Mouse (Mus musculus): ENCODE measurements around the gene Clhc1.

Gene Clhc1

DNA sequence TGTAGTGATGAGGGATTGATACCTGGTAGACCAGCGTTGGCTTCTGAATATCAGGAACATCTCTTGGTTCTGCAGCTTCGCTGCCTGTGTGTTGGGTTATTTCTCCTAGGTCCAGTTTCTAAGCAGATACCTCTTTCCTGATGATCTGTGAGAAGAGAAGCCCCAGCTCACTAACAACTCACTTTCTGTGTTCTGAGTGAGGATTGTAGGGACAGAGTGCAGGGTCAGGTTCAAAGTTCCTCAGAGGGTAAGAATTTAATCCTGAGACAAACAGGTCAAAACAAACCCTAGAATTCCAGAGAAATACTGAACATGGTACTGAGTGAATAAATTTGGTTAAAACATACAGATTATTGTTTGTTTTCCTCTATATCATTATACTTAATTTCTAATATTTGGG lies 15.7 kb downstream of the Clhc1 start:
- no peak for DNase-seq

DNA sequence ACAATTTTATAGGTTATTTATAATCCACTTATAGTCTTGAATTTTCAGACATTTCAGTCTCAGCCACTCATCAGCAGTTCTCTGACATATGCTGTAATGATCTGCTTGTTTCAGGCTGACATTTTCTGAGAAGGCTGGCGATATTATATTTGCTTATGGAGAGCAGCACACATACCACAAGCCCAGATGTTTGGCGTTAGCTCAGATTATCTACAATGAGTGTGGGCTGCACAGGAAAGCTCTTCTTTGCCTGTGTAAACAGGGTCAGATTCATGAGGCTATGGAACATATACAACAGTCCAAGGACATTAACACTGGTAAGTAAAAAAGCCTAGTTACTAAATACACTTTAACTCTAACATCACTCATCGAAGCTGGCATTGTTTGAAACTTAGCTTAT lies 23.8 kb downstream of the Clhc1 start:
- DNase-seq: no peak

DNA sequence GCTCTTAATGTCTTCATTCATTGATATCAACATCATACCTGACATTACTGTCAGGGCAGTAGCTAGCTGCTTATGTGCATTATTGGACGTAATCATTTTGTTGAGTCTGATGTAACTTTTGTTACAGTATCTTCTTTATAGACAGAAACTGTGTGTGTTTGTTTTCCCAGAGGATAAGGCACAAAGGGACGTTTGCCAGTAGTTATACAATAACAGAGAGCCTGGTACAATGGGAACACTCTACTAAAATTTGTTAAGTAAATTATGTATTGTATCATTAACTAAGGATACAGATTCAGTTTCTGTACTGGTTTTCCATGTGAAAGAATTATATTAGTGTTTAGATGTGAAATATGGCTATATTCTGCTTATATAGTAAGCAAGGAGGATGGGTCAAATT lies 24.9 kb downstream of the Clhc1 start:
- no peak for DNase-seq

DNA sequence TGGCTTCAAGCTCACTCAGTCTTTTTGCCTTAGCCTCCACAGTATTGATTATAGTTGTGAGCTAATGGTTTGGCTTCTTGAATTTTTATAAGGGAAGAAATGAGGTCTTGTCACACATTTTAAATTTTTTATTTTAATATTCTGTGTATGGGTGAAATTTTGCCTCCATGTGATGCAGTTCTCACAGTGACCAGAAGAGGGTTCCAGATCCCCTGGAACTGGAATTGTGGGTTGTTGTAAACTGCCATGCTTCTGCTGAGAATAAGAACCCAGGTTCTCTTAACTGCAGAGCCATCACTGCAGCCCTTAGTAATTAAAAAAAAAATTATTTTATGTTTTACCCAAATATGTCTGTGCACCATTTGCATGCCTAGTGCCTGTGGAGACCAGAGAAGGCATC lies 31.9 kb downstream of the Clhc1 start:
- DNase-seq: no peak

DNA sequence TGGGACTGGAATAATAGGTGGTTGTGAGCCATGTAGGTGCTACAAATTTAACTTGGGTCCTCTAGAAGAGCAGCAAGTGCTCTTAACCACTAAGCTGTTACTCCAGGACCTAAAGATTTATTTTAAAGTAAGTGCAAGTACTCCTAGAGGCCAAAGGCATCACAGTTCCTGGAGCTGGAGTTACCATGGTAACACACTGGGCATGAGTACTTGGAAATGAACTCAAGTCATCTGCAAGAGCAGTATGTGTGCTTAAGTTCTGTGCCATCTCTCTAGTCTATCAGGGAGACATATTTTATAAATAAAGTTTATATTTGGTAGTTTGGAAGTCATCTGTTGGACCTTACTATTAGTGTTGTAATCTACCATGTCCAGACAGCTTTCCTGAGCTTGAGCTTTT lies 47.5 kb downstream of the Clhc1 start:
- no peak for DNase-seq

DNA sequence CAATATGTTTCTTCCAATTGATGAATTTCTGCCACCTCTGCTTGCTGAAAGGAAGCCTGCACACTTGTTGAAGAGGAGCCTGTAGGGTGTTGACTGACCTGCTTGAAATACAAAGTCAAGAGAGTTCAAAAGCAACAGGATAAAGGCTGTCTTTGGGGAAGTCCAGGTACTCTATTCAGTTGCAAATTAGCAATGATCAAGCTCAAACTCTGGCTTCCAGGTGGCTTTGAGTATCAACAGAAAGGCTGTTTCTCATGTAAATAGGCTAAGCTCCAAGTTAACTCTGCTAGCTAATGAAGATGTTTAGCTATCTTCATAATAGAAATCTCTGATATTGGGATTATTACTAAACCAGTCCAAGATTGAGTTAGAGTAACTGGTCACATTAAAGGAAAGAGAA lies 49.4 kb downstream of the Clhc1 start:
- no peak for DNase-seq

DNA sequence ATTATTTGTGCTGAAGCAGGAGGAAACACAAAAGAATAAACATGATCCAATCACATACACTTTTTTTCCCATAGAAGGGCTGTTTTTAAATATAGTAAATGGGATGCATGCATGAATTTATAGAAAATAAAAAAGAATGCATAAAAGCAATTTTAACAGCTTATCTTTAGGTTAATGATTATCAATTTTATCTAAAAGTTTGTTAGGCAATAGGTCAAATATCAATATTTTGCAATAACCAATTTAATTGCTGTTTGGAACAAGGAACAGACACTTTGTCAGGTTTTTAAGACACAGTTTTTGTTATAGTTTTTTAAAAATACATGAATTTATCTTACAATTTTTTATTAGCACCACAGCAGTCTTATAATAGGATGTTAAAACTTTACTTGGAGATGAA lies 51.2 kb downstream of the Clhc1 start:
- no peak for DNase-seq

DNA sequence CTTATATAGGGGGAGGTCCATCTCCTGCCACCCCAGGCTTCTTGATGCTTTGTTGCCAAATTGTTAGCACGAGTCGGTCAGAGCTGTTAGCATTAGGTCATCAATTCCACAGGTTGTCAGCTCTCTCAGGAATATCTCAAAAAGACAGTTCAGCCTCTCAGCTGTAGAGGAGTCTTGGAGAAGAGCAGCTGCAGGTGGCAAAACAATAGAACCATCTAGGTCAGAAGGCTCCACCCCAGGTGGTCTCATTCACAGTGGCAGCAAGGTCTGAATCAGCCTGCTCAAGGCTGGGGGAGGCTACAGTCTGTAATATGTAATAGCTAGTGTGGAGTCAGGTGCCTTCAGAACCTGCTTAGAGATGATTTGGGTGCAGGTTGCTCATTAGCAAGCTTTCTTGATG lies 55.8 kb downstream of the Clhc1 start:
- no peak for DNase-seq

DNA sequence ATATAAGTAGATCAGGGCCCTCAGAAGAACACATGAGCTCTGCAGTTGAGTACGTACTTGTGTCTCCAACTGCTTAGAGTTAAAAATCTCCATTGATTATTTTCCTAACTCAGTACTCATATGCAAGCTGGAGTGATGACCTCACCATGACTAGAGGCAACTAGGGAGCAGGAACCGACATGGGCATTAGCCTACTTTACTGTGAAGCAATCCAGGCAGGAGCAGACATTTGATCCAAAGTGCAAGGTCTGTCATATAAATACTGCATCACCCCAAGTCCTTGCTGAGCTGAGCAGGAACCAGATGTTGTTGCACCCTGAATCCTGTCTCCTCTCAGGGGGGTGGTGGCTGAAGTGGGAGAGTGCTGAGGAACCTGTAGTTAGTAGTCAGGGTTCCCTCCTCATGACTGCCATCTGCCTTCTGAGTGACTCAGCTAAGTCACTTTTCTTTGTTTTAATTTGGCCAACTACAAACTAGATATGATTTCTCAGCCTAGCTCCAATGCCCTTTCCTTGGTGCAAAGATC lies 59.8 kb downstream of the Clhc1 start:
- DNase-seq: no peak

DNA sequence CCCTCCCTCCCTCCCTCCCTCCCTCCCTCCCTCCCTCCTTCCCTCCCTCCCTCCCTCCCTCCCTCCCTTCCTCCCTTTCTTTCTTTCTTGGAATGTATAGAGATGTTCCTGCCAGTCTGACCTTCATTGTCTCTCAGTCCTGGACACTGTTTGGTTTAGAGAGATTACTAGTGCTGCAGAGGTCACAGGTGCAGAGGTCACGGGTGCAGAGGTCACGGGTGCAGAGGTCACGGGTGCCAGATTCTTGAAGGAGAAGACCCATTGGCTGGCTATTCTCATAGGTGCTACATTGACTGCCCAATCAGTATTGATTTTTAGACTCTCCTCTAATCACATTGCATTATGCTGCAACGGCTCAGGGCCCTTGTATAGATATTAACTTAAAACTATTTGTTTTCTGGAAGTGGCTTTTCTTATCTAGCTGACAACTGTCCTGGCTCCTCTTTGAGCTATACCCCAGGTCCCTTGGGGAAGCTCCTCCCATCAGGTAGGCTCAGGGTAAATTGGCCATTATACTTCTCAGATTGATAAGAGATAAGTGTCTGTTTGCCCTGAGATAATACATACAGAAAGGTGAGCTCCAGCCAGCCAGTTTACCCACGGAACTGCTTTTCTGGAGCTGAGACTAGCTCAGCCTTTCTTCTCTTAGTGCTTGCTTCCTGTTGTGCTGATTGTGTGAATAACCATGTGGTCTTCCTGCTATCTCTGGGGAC lies 62.2 kb downstream of the Clhc1 start:
- DNase-seq: no peak

DNA sequence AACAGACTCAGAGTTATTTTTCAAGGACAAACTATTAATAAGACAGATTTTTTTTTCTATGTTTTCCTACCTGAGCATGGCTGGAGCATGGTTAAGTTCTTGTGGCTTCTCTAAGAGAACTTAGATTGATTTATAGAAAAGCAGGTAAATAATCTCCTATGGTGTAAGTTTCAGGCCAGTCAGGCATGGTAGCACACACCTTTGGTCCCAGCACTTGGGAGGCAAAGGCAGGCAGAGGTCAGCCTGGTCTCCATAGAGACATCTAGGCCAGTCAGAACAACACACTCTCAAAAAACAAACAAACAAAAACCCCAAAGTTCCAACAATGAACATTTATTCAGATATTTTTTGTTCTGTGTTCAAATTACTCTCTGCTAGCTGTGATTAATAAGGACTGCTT lies 64.3 kb downstream of the Clhc1 start:
- DNase-seq: no peak

DNA sequence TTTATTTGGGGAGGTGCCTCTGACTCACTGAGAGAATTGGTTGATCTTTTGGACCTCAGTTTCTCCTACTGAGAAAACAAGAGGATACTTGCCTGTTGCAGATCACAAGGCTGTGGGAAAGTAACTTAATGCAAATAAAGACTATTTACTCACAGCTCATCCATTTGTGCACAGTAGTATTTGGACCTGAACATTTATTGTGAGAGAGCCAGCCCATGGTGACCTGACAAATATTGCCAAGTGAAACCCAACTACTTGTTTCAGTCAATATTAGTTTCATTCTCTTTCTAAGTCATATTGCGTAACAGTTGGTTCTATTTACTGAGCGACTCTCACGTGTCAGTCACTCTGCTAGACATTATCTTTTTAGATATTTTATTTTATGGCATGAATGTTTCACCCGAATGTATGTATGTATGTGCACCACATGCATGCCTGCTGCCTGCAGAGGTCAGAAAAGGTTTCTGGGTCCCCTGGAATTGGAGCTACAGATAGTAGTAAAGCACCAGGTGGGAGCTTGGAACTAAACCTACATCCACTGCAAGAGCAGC lies 65.5 kb downstream of the Clhc1 start:
- DNase-seq: no peak

DNA sequence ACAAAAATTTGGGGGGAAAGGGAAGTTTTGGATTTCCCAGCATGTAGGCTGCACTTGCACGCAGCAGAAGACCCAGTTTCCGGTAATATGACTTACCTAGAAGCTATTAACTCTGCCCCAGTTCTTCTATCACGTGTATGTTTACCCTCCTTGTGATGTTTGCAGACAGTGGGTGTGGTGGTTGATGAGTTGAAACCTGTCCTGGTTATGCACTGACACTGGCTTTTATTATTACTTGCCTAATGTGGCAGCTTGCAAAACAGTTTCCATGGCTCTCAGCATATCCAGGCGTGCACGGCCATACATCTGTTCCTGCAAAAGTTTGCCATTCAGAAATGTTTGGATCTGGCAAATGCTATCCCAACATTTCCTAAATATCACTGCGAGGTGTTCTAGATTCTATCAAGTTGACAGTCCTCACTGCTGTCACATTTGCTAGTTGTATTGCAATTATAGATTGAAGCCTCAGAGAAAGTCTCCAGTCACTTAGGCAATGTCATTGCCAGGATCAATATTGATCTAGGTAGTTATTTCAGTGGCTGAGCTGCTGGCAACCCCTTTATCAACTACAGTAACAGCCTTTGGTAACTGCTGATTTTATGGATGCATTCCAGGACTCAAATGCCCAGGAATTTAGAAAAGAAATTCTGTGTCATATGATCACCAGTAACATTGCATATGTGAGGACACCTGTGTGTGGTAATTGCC lies 66.6 kb downstream of the Clhc1 start:
- DNase-seq: no peak

DNA sequence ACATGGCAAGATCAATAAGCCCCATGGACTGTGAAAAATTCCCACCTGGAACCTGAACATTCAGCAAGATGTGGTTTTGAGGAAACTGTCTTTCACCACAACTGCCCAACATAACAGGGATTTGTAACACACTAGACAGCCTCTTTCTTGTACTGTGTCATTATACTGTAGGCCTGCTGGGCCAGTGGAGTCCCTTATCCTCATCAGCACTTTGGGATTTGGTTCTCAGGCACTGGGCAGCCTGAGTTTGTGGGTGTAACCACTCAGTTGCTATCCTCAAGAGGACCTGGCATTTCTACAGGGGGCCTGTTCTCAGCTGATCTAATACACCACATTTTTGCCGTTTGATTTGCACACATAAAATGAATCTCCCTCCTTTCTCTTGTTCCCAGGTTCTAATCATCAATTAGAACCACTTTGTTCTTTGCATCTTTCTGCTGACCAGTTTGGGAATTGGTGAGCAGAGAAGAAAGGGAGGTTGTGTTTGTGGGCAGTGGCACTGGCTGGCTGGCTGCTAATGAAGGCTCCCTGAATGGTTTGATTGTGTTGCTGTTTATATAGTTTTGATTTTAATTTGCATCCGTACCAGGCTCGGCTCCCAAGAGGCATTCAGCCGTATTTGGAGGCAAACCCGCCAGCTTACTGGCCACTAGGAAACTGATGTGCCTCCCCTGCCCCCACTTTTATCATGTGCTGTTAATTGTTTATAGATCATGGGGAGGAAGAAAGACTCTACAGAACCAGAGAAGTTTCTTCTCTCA lies 74.5 kb downstream of the Clhc1 start:
- no peak for DNase-seq

DNA sequence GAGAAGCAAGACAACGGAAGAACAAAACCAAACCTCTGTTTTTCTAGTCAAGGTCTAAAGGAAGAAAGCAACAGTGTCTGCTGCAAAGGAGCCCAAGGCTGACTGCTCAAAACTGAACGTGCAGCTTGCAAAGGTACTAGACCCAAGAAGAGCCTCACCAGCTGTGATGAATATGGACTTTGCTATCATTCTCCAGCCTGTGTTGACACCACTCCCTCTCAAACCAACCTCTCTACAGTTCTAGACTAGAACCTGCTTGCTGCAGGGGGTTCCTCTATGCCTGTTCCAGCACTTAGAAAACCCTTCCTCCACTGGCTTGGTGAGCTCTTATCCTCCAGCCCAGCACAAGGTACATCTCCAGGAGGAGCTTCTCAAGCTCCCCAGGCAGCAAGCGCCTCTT lies 75.6 kb downstream of the Clhc1 start:
- DNase-seq: no peak

DNA sequence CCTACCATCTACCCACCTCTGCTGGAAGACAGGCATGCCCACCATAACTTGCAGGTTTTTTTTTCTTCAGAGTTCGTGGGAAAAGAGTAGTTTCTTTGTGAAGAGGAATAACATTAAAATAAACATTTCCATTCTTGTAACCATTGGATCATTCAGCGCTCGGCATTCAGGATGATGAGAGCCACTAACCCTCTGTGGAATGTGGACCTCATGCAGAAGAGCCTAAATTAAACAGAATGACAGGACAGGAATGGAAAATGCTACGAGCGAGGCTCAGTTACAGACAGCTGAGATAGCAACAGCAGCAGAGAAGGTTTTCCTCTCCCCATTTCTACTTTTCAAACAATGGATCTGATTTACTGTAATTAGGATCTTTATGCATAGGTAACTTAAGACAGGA lies 78.8 kb downstream of the Clhc1 start:
- no peak for DNase-seq

DNA sequence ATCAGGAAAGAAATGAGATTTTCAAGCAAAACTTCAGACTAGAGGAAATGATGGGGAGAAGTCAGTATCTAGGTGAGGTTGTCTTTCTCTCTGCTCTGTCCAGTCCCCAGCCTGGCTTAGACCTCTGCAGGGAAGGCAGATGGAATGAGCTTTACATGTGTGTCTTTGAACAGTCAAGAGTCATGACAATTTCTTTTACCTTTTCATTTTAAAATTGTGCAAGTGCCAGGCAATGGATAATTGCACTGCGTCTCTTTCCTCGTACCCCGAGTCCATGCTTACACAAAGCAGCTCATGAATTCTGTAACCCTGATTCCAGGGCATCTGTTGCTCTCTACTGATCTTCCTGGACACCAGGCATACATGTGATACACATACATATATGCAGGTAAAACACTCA lies 80.0 kb downstream of the Clhc1 start:
- DNase-seq: no peak
